23 mouse cellular contexts compared by ENCODE assay signal in the genomic region with DNA sequence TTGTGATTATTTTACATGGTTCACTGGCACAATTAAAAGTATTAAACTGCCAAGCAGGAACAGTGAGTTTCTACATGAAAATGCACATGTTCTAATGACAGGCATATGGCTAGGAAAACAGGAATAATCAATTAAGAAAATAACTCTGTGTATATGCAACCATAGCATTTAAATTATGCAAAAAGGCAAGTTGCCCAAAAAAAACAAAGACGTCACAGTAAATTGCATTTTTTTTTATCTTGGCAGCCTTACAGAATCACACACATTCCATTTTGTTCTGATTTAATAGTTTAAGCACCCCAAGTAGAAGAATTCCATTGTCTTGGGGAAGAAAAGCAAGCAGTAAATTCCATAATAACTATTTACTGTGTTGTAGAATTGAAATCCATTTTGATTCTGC.
A peak's percentile ranks its signal among the peaks of the same experiment; 100 is the strongest.
DNase-seq lines count a peak whose midpoint lies in the region; ATAC-seq and TF ChIP-seq lines count a peak whose summit lies in the region.
"Had no signal": no experiment of that assay in that cellular context is flagged by ENCODE, and none has a peak within 500 bp of the region (broad histone marks: within the 10 kb centered on the region; RNA-seq: fewer than 3 reads in every experiment).

No protein-coding gene starts in this region.

- H3K9ac ChIP-seq in forebrain, embryonic 14.5 days (ENCODE audit: low read length) = no peak overlapping the region
- no peak overlapping the region for H3K9ac ChIP-seq in forebrain, embryonic 13.5 days
- no peak overlapping the region for H3K9ac ChIP-seq in hindbrain, postnatal 0 days (replicated peaks; ENCODE audit: low read length)
- no peak overlapping the region for H3K9ac ChIP-seq in hindbrain, embryonic 11.5 days (ENCODE audit: low read depth, low read length)
- no peak overlapping the region for H3K9ac ChIP-seq in midbrain, embryonic 14.5 days (replicated peaks; ENCODE audit: low read length)
- no peak overlapping the region for H3K9ac ChIP-seq in midbrain, embryonic 13.5 days (replicated peaks)
- H3K9ac ChIP-seq: embryonic facial prominence, embryonic 12.5 days; hindbrain, embryonic 13.5 days had no signal

- no peak for TF ChIP-seq CTCF in hindbrain, postnatal 0 days (IDR thresholded peaks at IDR 0.05; ENCODE audit: low read depth)

- WGBS in forebrain, embryonic 14.5 days = 26% methylated on average over 1 of the region's 1 CpGs
- 43% methylated on average over 1 of the region's 1 CpGs for WGBS in forebrain, embryonic 13.5 days
- WGBS in hindbrain, postnatal 0 days = 21% methylated on average over 1 of the region's 1 CpGs
- WGBS in hindbrain, embryonic 11.5 days = 86% methylated on average over 1 of the region's 1 CpGs
- 55% methylated on average over 1 of the region's 1 CpGs for WGBS in midbrain, embryonic 14.5 days
- WGBS in midbrain, embryonic 13.5 days = 72% methylated on average over 1 of the region's 1 CpGs

- H3K4me2 ChIP-seq in forebrain, embryonic 14.5 days (ENCODE audit: low read length) = no peak overlapping the region
- no peak overlapping the region for H3K4me2 ChIP-seq in forebrain, embryonic 13.5 days
- H3K4me2 ChIP-seq in hindbrain, postnatal 0 days (ENCODE audit: low read depth, low read length) = no peak overlapping the region
- no peak overlapping the region for H3K4me2 ChIP-seq in hindbrain, embryonic 11.5 days (replicated peaks; ENCODE audit: low read depth, low read length)
- no peak overlapping the region for H3K4me2 ChIP-seq in midbrain, embryonic 14.5 days (ENCODE audit: low read length)
- H3K4me2 ChIP-seq in midbrain, embryonic 13.5 days (replicated peaks) = no peak overlapping the region
- H3K4me2 ChIP-seq: embryonic facial prominence, embryonic 12.5 days; hindbrain, embryonic 13.5 days had no signal

- no peak for ATAC-seq in forebrain, embryonic 14.5 days
- ATAC-seq in forebrain, embryonic 13.5 days = no peak
- no peak for ATAC-seq in hindbrain, postnatal 0 days
- no peak for ATAC-seq in hindbrain, embryonic 11.5 days (ENCODE audit: low FRiP score)
- no peak for ATAC-seq in midbrain, embryonic 14.5 days (ENCODE audit: low FRiP score, low TSS enrichment)
- ATAC-seq in midbrain, embryonic 13.5 days = no peak
- ATAC-seq: activated CD4-positive, CD25-positive, alpha-beta regulatory T cell, adult 4 months; inflammation-experienced regulatory T-cells, adult 6 months; intestine, postnatal 0 days; Patski had no signal

- no peaks in the 10 kb centered on the region for H3K9me3 ChIP-seq in forebrain, embryonic 14.5 days (replicated peaks; ENCODE audit: control insufficient read depth, low read length)
- H3K9me3 ChIP-seq in forebrain, embryonic 13.5 days (replicated peaks) = no peaks in the 10 kb centered on the region
- H3K9me3 ChIP-seq in hindbrain, postnatal 0 days (ENCODE audit: low read length) = no peaks in the 10 kb centered on the region
- no peaks in the 10 kb centered on the region for H3K9me3 ChIP-seq in hindbrain, embryonic 11.5 days (ENCODE audit: control insufficient read depth, low read length)
- H3K9me3 ChIP-seq in midbrain, embryonic 14.5 days (ENCODE audit: control insufficient read depth, low read length) = no peaks in the 10 kb centered on the region
- H3K9me3 ChIP-seq in midbrain, embryonic 13.5 days = no peaks in the 10 kb centered on the region
- H3K9me3 ChIP-seq: embryonic facial prominence, embryonic 12.5 days; heart, embryonic 10.5 days; hindbrain, embryonic 13.5 days had no signal

- no peaks in the 10 kb centered on the region for H3K27me3 ChIP-seq in forebrain, embryonic 14.5 days (replicated peaks; ENCODE audit: control insufficient read depth, insufficient read depth, low read length)
- H3K27me3 ChIP-seq in forebrain, embryonic 13.5 days = no peaks in the 10 kb centered on the region
- no peaks in the 10 kb centered on the region for H3K27me3 ChIP-seq in hindbrain, postnatal 0 days (ENCODE audit: insufficient read depth, low read length)
- no peaks in the 10 kb centered on the region for H3K27me3 ChIP-seq in hindbrain, embryonic 11.5 days (ENCODE audit: control insufficient read depth, insufficient read depth, low read length)
- H3K27me3 ChIP-seq in midbrain, embryonic 14.5 days (ENCODE audit: control insufficient read depth, insufficient read depth, low read length) = no peaks in the 10 kb centered on the region
- no peaks in the 10 kb centered on the region for H3K27me3 ChIP-seq in midbrain, embryonic 13.5 days
- H3K27me3 ChIP-seq: embryonic facial prominence, embryonic 12.5 days; hindbrain, embryonic 13.5 days; Patski had no signal

- H3K4me3 ChIP-seq in forebrain, embryonic 14.5 days (ENCODE audit: low read depth, low read length) = no peak overlapping the region
- H3K4me3 ChIP-seq in forebrain, embryonic 13.5 days = no peak overlapping the region
- no peak overlapping the region for H3K4me3 ChIP-seq in hindbrain, postnatal 0 days (ENCODE audit: low read length)
- H3K4me3 ChIP-seq in hindbrain, embryonic 11.5 days (ENCODE audit: low read depth, low read length) = no peak overlapping the region
- no peak overlapping the region for H3K4me3 ChIP-seq in midbrain, embryonic 14.5 days (replicated peaks; ENCODE audit: low read depth, low read length)
- H3K4me3 ChIP-seq in midbrain, embryonic 13.5 days (replicated peaks) = no peak overlapping the region
- H3K4me3 ChIP-seq: embryonic facial prominence, embryonic 12.5 days; heart, embryonic 10.5 days; hindbrain, embryonic 13.5 days had no signal

- peak; percentile 60 for DNase-seq in forebrain, embryonic 14.5 days (ENCODE audit: low spot score)
- DNase-seq in hindbrain, postnatal 0 days (ENCODE audit: low spot score) = peak; percentile 48
- DNase-seq in hindbrain, embryonic 11.5 days (ENCODE audit: low spot score) = no peak
- DNase-seq in midbrain, embryonic 14.5 days = peak; percentile 28
- DNase-seq in adrenal gland, postnatal 10 days = no peak
- DNase-seq: adrenal gland, postnatal 25 days; cerebellum, adult 11 months; cerebellum, adult 8-10 months; cerebellum, postnatal 14 days; embryo, embryonic 11 days; gastrocnemius, postnatal 10 days; heart, adult 18-20 months; heart, postnatal 10 days; heart, postnatal 4 days had no signal

- H3K36me3 ChIP-seq in forebrain, embryonic 14.5 days (ENCODE audit: control insufficient read depth, insufficient read depth, low read length) = no peaks in the 10 kb centered on the region
- no peaks in the 10 kb centered on the region for H3K36me3 ChIP-seq in forebrain, embryonic 13.5 days (ENCODE audit: poor library complexity, severe bottlenecking)
- no peaks in the 10 kb centered on the region for H3K36me3 ChIP-seq in hindbrain, postnatal 0 days (ENCODE audit: insufficient read depth, low read length)
- H3K36me3 ChIP-seq in hindbrain, embryonic 11.5 days (ENCODE audit: control insufficient read depth, insufficient read depth, low read length) = no peaks in the 10 kb centered on the region
- no peaks in the 10 kb centered on the region for H3K36me3 ChIP-seq in midbrain, embryonic 14.5 days (ENCODE audit: control insufficient read depth, insufficient read depth, low read length)
- no peaks in the 10 kb centered on the region for H3K36me3 ChIP-seq in midbrain, embryonic 13.5 days
- H3K36me3 ChIP-seq: embryonic facial prominence, embryonic 12.5 days; heart, embryonic 10.5 days; hindbrain, embryonic 13.5 days had no signal

- H3K4me1 ChIP-seq in forebrain, embryonic 14.5 days (ENCODE audit: control insufficient read depth, insufficient read depth, low read length) = 0 out of 2 replicates have a peak, but pooled peaks cover 2% of the 10 kb centered on the region
- H3K4me1 ChIP-seq in forebrain, embryonic 13.5 days = no peaks in the 10 kb centered on the region
- no peaks in the 10 kb centered on the region for H3K4me1 ChIP-seq in hindbrain, postnatal 0 days (ENCODE audit: insufficient read depth, low read length)
- no peaks in the 10 kb centered on the region for H3K4me1 ChIP-seq in hindbrain, embryonic 11.5 days (replicated peaks; ENCODE audit: control insufficient read depth, insufficient read depth, low read length)
- no peaks in the 10 kb centered on the region for H3K4me1 ChIP-seq in midbrain, embryonic 14.5 days (ENCODE audit: control insufficient read depth, insufficient read depth, low read length)
- no peaks in the 10 kb centered on the region for H3K4me1 ChIP-seq in midbrain, embryonic 13.5 days (replicated peaks)
- H3K4me1 ChIP-seq: embryonic facial prominence, embryonic 12.5 days; heart, embryonic 10.5 days; hindbrain, embryonic 13.5 days had no signal

- no peak overlapping the region for H3K27ac ChIP-seq in forebrain, embryonic 14.5 days (ENCODE audit: low read depth, low read length)
- H3K27ac ChIP-seq in forebrain, embryonic 13.5 days = no peak overlapping the region
- H3K27ac ChIP-seq in hindbrain, postnatal 0 days = no peak overlapping the region
- H3K27ac ChIP-seq in hindbrain, embryonic 11.5 days (ENCODE audit: low read depth, low read length) = no peak overlapping the region
- H3K27ac ChIP-seq in midbrain, embryonic 14.5 days (replicated peaks; ENCODE audit: low read depth, low read length) = no peak overlapping the region
- H3K27ac ChIP-seq in midbrain, embryonic 13.5 days = no peak overlapping the region
- H3K27ac ChIP-seq: embryonic facial prominence, embryonic 12.5 days; heart, embryonic 10.5 days; hindbrain, embryonic 13.5 days had no signal

Comparison
In these comparisons a context has a peak if more than half of its experiments do, and no peak if none do; other contexts are left out.
1. DNase-seq: peak in forebrain, embryonic 14.5 days (single experiment), hindbrain, postnatal 0 days (single experiment) and midbrain, embryonic 14.5 days (single experiment); none in hindbrain, embryonic 11.5 days (single experiment) and adrenal gland, postnatal 10 days (single experiment).